Mouse (Mus musculus): ENCODE measurements around the gene Cib4. TPM values are rescaled to one million over a fixed set of nuclear protein-coding genes. Genes with fewer than 3 reads are reported as not detected.

The Cib4 gene
- polyA plus RNA-seq, 2 experiments = not detected

- Histone ChIP-seq H3K27me3 (ENCODE audit: control insufficient read depth, insufficient read depth, low read length) (peaks cover 38% of the 10 kb centered on the region), H3K9ac (replicated peaks) (no peak overlapping the region), H3K9me3 (ENCODE audit: control insufficient read depth, low read length) (no peaks in the 10 kb centered on the region), H3K27ac (no peak overlapping the region), H3K4me3 (ENCODE audit: insufficient read depth in 1 of 2, low read depth in 2 of 2, low read length in 2 of 2) (no peak overlapping the region), H3K4me1 (replicated peaks; ENCODE audit: control insufficient read depth in 2 of 2, insufficient read depth in 2 of 2, low read length in 1 of 2) (no peaks in the 10 kb centered on the region), H3K4me2 (ENCODE audit: low read depth) (no peak overlapping the region), H3K36me3 (replicated peaks; ENCODE audit: control insufficient read depth, insufficient read depth, low read depth) (no peaks in the 10 kb centered on the region)
- TF ChIP-seq CTCF (IDR thresholded peaks at IDR 0.05; ENCODE audit: low read depth) (no peak), EP300 (IDR thresholded peaks at IDR 0.05; ENCODE audit: low read depth) (no peak)
- DNase-seq (ENCODE audit: low read depth in 3 of 3, low spot score in 3 of 3) = no peak
- ATAC-seq (ENCODE audit: insufficient read depth) = no peak
- 61% methylated on average over 8 of the region's 8 CpGs for WGBS (ENCODE audit: insufficient replicate concordance)
Observed at GRCm38 (mm10) chr5:30591786-30592185, 46.1 kb upstream of the Cib4 start.

DNA sequence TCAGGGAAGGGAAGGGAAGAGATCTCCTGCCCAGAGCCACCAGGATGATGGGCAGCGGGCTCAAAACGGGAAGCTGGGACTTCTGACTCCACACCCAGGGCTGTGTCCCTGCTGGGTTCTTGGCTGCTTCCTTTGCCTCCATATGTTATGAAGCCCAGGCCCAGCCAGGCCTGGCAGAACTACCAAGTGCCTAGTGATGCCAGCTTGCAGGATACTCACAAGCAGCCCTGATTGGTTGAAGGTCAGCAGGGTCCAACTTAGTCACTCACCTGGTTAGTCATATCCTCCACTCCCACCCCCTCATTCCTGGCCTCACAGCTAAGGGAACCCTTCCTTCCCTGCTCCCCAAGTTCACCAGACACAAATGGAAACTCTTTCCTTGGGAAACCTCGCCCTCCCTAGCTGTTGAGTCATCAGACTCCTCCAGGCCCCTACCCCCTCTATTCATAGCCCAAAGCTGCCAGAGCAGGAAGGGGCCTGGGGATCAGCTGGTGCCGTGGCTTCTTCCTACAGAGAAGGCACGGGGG, 45.6 kb upstream of the Cib4 start:
- Histone ChIP-seq H3K4me3 (ENCODE audit: insufficient read depth in 1 of 2, low read depth in 2 of 2, low read length in 2 of 2) (no peak overlapping the region), H3K27ac (no peak overlapping the region), H3K4me2 (ENCODE audit: low read depth) (no peak overlapping the region), H3K4me1 (replicated peaks; ENCODE audit: control insufficient read depth in 2 of 2, insufficient read depth in 2 of 2, low read length in 1 of 2) (no peaks in the 10 kb centered on the region), H3K9me3 (ENCODE audit: control insufficient read depth, low read length) (no peaks in the 10 kb centered on the region), H3K36me3 (replicated peaks; ENCODE audit: control insufficient read depth, insufficient read depth, low read depth) (no peaks in the 10 kb centered on the region), H3K9ac (replicated peaks) (no peak overlapping the region), H3K27me3 (ENCODE audit: control insufficient read depth, insufficient read depth, low read length) (peaks cover 38% of the 10 kb centered on the region)
- TF ChIP-seq EP300 (IDR thresholded peaks at IDR 0.05; ENCODE audit: low read depth) (no peak), CTCF (IDR thresholded peaks at IDR 0.05; ENCODE audit: low read depth) (no peak)
- ATAC-seq (ENCODE audit: insufficient read depth) = no peak
- no peak for DNase-seq (ENCODE audit: low read depth in 3 of 3, low spot score in 3 of 3)
- WGBS (ENCODE audit: insufficient replicate concordance) = 21% methylated on average over 5 of the region's 5 CpGs

GRCm38 (mm10) chr5:30590231-30590630, 44.6 kb upstream of the Cib4 start:
- no peak for TF ChIP-seq CTCF (IDR thresholded peaks at IDR 0.05; ENCODE audit: low read depth)
- no peak for TF ChIP-seq EP300 (IDR thresholded peaks at IDR 0.05; ENCODE audit: low read depth)
- ATAC-seq (ENCODE audit: insufficient read depth) = no peak
- Histone ChIP-seq H3K4me1 (replicated peaks; ENCODE audit: control insufficient read depth in 2 of 2, insufficient read depth in 2 of 2, low read length in 1 of 2) (no peaks in the 10 kb centered on the region), H3K4me2 (ENCODE audit: low read depth) (no peak overlapping the region), H3K27me3 (ENCODE audit: control insufficient read depth, insufficient read depth, low read length) (peaks cover 41% of the 10 kb centered on the region), H3K36me3 (replicated peaks; ENCODE audit: control insufficient read depth, insufficient read depth, low read depth) (no peaks in the 10 kb centered on the region), H3K9ac (replicated peaks) (no peak overlapping the region), H3K4me3 (ENCODE audit: insufficient read depth in 1 of 2, low read depth in 2 of 2, low read length in 2 of 2) (no peak overlapping the region), H3K9me3 (ENCODE audit: control insufficient read depth, low read length) (no peaks in the 10 kb centered on the region), H3K27ac (no peak overlapping the region)
- DNase-seq (ENCODE audit: low read depth in 3 of 3, low spot score in 3 of 3) = no peak
- 52% methylated on average over 5 of the region's 5 CpGs for WGBS (ENCODE audit: insufficient replicate concordance)

DNA sequence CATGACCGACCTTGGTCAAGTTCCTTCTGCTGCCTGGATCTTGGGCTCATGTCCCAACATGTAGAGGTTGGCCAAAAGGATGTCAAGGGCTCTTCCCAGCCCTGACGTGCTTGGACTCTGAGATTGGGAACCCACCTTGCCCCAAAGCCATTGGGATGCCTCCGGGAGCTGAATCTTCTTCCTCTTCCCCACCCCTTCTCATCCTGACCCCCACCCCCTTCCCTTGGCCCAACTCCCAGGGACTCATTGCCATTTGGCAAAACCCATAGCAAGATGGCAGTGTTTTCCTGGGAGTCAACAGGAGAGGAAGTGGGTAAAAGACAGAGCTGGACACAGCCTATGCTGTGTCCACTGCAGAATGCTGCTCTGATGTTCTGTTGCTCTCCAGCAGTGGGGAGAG, 43.9 kb upstream of the Cib4 start:
- no peak for DNase-seq (ENCODE audit: low read depth in 3 of 3, low spot score in 3 of 3)
- peaks cover 41% of the 10 kb centered on the region for H3K27me3 ChIP-seq (ENCODE audit: control insufficient read depth, insufficient read depth, low read length)

GRCm38 (mm10) chr5:30589069-30589468, 43.4 kb upstream of the Cib4 start:
- peaks cover 41% of the 10 kb centered on the region for H3K27me3 ChIP-seq (ENCODE audit: control insufficient read depth, insufficient read depth, low read length)
- no peaks in the 10 kb centered on the region for H3K9me3 ChIP-seq (ENCODE audit: control insufficient read depth, low read length)
- no peak for DNase-seq (ENCODE audit: low read depth in 3 of 3, low spot score in 3 of 3)
- WGBS (ENCODE audit: insufficient replicate concordance) = 45% methylated on average over 4 of the region's 4 CpGs
- no peak overlapping the region for H3K4me3 ChIP-seq (ENCODE audit: insufficient read depth in 1 of 2, low read depth in 2 of 2, low read length in 2 of 2)
- TF ChIP-seq EP300 (IDR thresholded peaks at IDR 0.05; ENCODE audit: low read depth) (no peak), CTCF (IDR thresholded peaks at IDR 0.05; ENCODE audit: low read depth) (no peak)
- no peak for ATAC-seq (ENCODE audit: insufficient read depth)
- H3K4me1 ChIP-seq (replicated peaks; ENCODE audit: control insufficient read depth in 2 of 2, insufficient read depth in 2 of 2, low read length in 1 of 2) = no peaks in the 10 kb centered on the region
- H3K27ac ChIP-seq = no peak overlapping the region
- no peak overlapping the region for H3K4me2 ChIP-seq (ENCODE audit: low read depth)
- H3K36me3 ChIP-seq (replicated peaks; ENCODE audit: control insufficient read depth, insufficient read depth, low read depth) = no peaks in the 10 kb centered on the region
- no peak overlapping the region for H3K9ac ChIP-seq (replicated peaks)

More for the DNA sequence above, 43.9 kb upstream of the Cib4 start:
- no peak overlapping the region for H3K4me3 ChIP-seq (ENCODE audit: insufficient read depth in 1 of 2, low read depth in 2 of 2, low read length in 2 of 2)
- no peaks in the 10 kb centered on the region for H3K9me3 ChIP-seq (ENCODE audit: control insufficient read depth, low read length)
- H3K9ac ChIP-seq (replicated peaks) = no peak overlapping the region
- H3K36me3 ChIP-seq (replicated peaks; ENCODE audit: control insufficient read depth, insufficient read depth, low read depth) = no peaks in the 10 kb centered on the region
- no peak for ATAC-seq (ENCODE audit: insufficient read depth)
- TF ChIP-seq CTCF (IDR thresholded peaks at IDR 0.05; ENCODE audit: low read depth) (no peak), EP300 (IDR thresholded peaks at IDR 0.05; ENCODE audit: low read depth) (no peak)
- 59% methylated on average over 3 of the region's 3 CpGs for whole genome bisulfite sequencing (ENCODE audit: insufficient replicate concordance)
- H3K4me2 ChIP-seq (ENCODE audit: low read depth) = no peak overlapping the region
- H3K27ac ChIP-seq = no peak overlapping the region
- no peaks in the 10 kb centered on the region for H3K4me1 ChIP-seq (replicated peaks; ENCODE audit: control insufficient read depth in 2 of 2, insufficient read depth in 2 of 2, low read length in 1 of 2)
